Mouse (Mus musculus) c-Kit-positive CD71-positive TER-119-negative erythroid progenitor cells, embryonic 14.5 days (primary cell): ENCODE data around the gene Unc79.

ENCODE experiments used
- DNase-seq: peaks from one replicate; pipeline ENCODE4 v3.0.0-alpha.2; 2013; ENCODE audit warnings: low read depth

Unc79 gene

DNA sequence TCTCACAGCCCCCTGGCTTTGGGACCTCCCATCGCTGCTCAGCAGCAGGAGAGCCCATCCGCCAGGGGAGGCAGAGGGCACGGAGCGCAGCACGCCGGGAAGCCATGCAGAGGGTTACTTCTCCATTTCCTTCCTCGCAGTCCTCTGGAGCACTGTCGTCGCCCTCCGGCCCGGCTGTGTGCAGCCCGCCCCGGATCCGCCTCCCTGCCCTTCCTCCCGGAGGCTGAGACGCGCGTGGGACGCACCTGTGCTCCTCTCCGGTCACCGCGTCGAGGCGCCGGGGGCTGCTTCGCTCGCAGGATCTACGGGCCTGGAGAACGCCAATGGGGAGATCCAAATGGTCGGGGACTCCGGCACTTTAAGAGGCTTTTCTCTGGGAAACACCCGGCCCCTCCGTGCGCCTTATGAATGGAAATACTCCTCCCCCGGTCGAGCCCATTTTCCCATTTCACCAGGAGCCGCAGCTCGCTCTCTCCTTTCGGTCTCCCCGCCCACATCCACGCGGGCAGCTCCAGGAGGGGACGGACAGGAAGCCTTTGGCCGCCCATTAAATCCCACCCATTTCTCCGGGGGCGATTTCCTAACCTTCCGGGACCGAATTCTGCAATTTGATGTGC lies at the start of gene Unc79:
Gene Unc79 (plus strand): TSS at position 82 of the 617 bp plus-strand sequence.
- no peak for DNase-seq

GRCm38 (mm10) chr12:102899091-102899490 lies 49.6 kb upstream of the Unc79 start, which contains the start of gene Cox8c:
Cox8c (plus strand) TSS chr12:102899316.
- DNase-seq, result no peak

- no peak for DNase-seq
Measured at GRCm38 (mm10) chr12:102908191-102908590, 40.5 kb upstream of the Unc79 start.

- no peak for DNase-seq
Measured at GRCm38 (mm10) chr12:102916073-102916472, 32.6 kb upstream of the Unc79 start.

GRCm38 (mm10) chr12:102929764-102930163 lies 18.9 kb upstream of the Unc79 start:
- no peak for DNase-seq

GRCm38 (mm10) chr12:102930335-102930734 lies 18.3 kb upstream of the Unc79 start:
- no peak for DNase-seq

DNA sequence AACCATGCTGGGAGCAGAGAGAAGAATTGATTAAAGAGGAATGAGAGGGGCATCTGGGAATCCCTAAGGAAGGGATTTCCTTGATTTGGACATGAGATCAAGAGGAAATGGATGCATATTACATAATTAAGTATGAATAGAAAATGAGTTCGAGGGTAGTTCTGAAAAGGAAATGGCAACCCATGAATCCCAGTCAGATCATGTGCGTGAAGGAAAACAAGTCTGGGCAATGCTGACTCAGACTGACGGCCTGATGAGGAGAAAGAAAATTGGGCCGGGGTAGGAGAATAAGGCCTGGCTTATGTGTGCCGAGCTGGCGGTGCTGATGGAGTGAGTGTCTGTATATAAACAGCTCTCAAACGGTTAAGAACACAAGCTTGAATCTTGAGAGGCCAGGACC lies 17.9 kb upstream of the Unc79 start:
- DNase-seq, result no peak

DNA sequence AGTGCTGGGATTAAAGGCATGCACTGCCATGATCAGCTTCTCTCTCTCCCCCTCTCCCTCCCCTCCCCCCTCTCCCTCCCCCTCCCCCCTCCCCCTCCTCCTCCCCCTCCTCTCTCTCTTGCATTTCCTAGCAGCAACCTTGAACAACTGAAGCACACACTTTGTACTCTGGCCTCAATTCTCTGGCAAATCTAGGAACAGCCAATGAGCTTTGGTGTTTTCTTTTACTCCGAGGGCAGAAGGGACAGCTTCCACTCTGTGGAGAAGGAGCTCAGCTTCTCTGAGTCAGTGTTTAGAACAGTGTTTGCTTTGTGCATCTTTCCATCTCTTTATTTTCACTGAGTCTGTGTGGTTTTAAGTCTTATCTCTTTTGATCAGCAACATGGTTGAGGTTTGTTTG lies 12.8 kb upstream of the Unc79 start:
- DNase-seq, result no peak

GRCm38 (mm10) chr12:102945571-102945970 lies 3.1 kb upstream of the Unc79 start:
- DNase-seq, result no peak

- no peak for DNase-seq
Measured at GRCm38 (mm10) chr12:102947826-102948225, 833 bp upstream of the Unc79 start.

GRCm38 (mm10) chr12:102949395-102950208 lies 943 bp downstream of the Unc79 start:
- no peak for DNase-seq

GRCm38 (mm10) chr12:102960051-102960775 lies 11.6 kb downstream of the Unc79 start:
- DNase-seq, result no peak

DNA sequence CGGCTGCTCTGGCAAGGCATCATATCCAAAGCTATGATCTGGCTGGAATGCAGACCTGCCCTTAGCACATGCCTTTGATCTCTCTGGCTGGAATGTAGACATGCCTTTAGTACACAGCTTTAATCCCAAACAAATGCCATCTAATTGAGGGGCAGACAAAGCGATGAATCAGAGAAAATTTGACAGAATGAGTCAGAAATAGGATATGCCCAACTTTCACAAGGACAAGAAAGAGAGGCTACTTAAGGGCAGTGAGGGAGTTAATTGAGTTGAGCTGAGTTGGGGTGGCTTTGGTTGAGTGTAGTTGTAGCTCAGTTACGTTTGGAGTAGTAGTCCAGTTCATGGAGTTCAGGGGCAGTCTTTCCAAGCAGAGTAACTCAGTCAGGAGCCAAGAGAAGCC lies 12.4 kb downstream of the Unc79 start:
- DNase-seq, result no peak

GRCm38 (mm10) chr12:102964486-102964885 lies 15.8 kb downstream of the Unc79 start:
- no peak for DNase-seq

DNA sequence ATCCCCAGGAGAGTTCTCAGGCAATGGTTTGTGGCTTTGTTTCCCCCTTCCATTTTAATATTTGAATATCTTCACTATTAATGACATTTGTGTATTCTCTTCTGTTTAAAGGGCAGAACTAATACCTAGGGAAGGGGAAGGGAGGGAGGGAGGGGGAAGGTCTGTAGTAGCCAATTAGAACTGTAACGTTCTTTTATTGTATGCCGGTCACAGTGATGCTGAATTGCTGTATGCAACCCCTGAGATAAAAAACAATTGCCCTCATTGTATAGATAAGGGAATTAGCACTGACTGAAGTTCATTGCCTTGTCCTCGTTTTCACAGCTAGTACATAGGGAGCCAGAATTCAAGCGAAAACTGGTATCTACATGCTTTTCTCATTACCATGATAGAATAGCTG lies 31.9 kb downstream of the Unc79 start:
- DNase-seq, result no peak

DNA sequence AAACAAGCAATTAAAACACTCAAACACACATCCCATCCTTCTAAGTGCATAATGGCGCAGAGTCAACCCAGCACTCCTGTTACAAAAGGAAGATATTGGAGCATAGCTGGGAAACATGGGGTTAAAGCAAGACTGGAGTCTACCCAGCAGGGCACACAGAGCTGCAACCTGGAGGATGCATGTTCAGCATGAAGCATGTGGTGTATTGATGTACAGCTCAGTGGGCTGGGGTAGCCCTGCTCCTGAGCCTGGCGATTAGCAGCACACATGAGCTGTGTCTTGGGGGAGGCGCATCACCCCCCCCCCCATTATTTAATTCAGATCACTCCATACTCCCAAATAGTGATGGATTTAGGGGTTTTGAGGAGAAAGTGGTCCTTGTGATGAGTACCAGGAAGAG lies 32.9 kb downstream of the Unc79 start:
- no peak for DNase-seq

GRCm38 (mm10) chr12:102985401-102985800 lies 36.7 kb downstream of the Unc79 start:
- DNase-seq, result no peak

GRCm38 (mm10) chr12:102987736-102988135 lies 39.1 kb downstream of the Unc79 start:
- no peak for DNase-seq

DNA sequence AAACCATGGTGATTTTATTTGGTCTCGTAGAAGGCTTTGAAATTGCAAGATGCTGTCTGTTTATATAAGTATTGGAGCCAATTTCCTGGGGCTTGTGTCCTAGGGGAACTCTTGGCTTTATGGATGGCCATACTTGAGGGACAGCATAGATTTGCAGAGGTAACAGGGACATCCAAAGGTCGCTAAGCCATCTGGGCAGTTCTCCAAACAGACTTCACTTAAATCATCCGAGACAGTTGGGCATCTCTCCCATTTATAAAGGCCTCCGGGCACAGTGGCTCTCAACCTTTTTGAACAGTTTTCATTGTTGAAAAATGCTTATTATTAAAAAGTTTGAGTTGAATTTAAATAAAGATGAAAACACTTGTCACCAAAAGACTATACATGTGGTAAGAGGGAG lies 59.8 kb downstream of the Unc79 start:
- DNase-seq, result no peak

DNA sequence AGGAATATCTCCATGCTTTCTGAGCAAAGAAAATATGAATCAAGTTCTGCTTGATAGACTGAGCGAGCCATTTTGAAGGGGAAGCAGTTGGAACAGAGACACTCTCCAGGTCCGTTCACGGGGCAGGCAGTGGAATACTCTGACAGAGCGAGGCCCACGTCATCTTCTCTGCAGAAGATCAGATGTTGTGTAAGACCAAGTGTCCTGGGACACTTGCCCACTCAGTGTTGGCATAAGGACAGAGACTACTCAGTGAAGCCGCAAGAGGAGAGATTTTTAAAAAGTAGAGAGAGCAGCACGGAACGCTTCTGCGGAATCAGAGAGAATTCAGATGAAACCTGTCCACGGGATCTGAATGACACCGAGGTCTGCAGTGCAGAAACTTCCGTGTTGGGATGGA lies 69.5 kb downstream of the Unc79 start:
- DNase-seq, result no peak

GRCm38 (mm10) chr12:103036692-103037091 lies 88.0 kb downstream of the Unc79 start:
- no peak for DNase-seq

DNA sequence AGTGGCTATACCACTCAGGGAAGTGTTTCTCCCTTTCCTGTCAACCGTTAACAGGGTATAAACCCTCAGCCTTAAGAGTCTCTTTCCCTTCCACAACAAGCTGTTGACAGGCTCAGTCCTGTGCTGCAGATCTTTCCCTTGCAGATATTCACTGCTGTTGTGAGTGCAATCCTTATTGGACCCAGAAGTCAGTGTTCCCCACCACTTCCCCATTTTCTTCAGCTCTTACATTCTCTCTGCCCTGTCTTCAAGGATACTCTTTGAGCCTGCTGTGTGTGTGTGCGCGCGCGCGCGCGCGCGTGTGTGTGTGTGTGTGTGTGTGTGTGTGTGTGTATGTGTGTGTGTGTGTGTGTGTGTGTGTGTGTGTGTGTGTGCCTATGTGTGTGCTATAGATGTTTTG lies 90.7 kb downstream of the Unc79 start:
- DNase-seq, result no peak

DNA sequence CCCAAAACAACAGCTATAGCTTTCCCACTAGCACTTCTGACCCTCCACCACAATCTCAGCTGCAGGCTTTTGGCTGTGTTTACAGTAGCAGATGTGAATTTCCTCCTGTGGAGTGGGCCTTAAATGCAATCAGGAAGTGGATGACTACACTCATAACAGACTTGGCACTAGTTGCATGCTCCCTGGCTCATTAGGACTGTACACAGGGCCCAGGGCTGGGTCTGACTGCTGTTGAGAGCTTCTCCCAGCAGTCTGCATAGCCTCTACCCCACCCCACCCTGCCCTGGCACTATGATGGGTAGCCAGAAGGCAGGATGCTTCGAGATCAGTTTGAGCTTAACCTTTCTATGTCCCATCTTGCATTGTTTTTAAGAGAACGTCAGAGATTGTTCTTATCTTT lies 91.5 kb downstream of the Unc79 start:
- no peak for DNase-seq
